Mouse (Mus musculus): Measurements from ENCODE around the gene C530008M17Rik.

The C530008M17Rik gene

GRCm38 (mm10) chr5:76726518-76727103, 70.3 kb downstream of the C530008M17Rik start:
- no peaks in the 10 kb centered on the region for H3K27me3 ChIP-seq (ENCODE audit: insufficient read depth, low read length)
- H3K4me3 ChIP-seq (replicated peaks; ENCODE audit: low read length), result no peak overlapping the region
- H3K4me1 ChIP-seq (replicated peaks; ENCODE audit: low read depth, low read length), result no peaks in the 10 kb centered on the region
- TF ChIP-seq CTCF (conservative IDR thresholded peaks at IDR 0.05; ENCODE audit: low read length), result no peak
- TF ChIP-seq POU5F1 (IDR thresholded peaks at IDR 0.05; ENCODE audit: borderline replicate concordance, low read length), result no peak
- TF ChIP-seq NANOG (IDR thresholded peaks at IDR 0.05; ENCODE audit: borderline replicate concordance, low read length), result no peak
- no peaks in the 10 kb centered on the region for H3K36me3 ChIP-seq (ENCODE audit: insufficient read depth, low read length)
- H3K9me3 ChIP-seq (ENCODE audit: low read length), result peaks cover 27% of the 10 kb centered on the region

- H3K9me3 ChIP-seq (ENCODE audit: low read length), result peaks cover 5% of the 10 kb centered on the region; the same call in 1 of the 2 replicates
- no peak overlapping the region for H3K4me3 ChIP-seq (replicated peaks; ENCODE audit: low read length)
- H3K4me1 ChIP-seq (replicated peaks; ENCODE audit: low read depth, low read length), result 0 out of 2 replicates have a peak, but pooled peaks cover 5% of the 10 kb centered on the region
- H3K27me3 ChIP-seq (ENCODE audit: insufficient read depth, low read length), result no peaks in the 10 kb centered on the region
- H3K36me3 ChIP-seq (ENCODE audit: insufficient read depth, low read length), result no peaks in the 10 kb centered on the region
- no peak for TF ChIP-seq NANOG (IDR thresholded peaks at IDR 0.05; ENCODE audit: borderline replicate concordance, low read length)
- no peak for TF ChIP-seq CTCF (conservative IDR thresholded peaks at IDR 0.05; ENCODE audit: low read length)
- TF ChIP-seq POU5F1 (IDR thresholded peaks at IDR 0.05; ENCODE audit: borderline replicate concordance, low read length), result no peak
Observed at GRCm38 (mm10) chr5:76733055-76733641, 76.8 kb downstream of the C530008M17Rik start.

- H3K4me3 ChIP-seq (replicated peaks; ENCODE audit: low read length), result no peak overlapping the region
- no peaks in the 10 kb centered on the region for H3K27me3 ChIP-seq (ENCODE audit: insufficient read depth, low read length)
- H3K36me3 ChIP-seq (ENCODE audit: insufficient read depth, low read length), result no peaks in the 10 kb centered on the region
- H3K9me3 ChIP-seq (ENCODE audit: low read length), result no peaks in the 10 kb centered on the region
- H3K4me1 ChIP-seq (replicated peaks; ENCODE audit: low read depth, low read length), result no peaks in the 10 kb centered on the region
- no peak for TF ChIP-seq POU5F1 (IDR thresholded peaks at IDR 0.05; ENCODE audit: borderline replicate concordance, low read length)
- TF ChIP-seq NANOG (IDR thresholded peaks at IDR 0.05; ENCODE audit: borderline replicate concordance, low read length), result no peak
- no peak for TF ChIP-seq CTCF (conservative IDR thresholded peaks at IDR 0.05; ENCODE audit: low read length)
Observed at GRCm38 (mm10) chr5:76741463-76741862, 85.2 kb downstream of the C530008M17Rik start.

- TF ChIP-seq CTCF (conservative IDR thresholded peaks at IDR 0.05; ENCODE audit: low read length), result no peak
- no peak for TF ChIP-seq NANOG (IDR thresholded peaks at IDR 0.05; ENCODE audit: borderline replicate concordance, low read length)
- no peak for TF ChIP-seq POU5F1 (IDR thresholded peaks at IDR 0.05; ENCODE audit: borderline replicate concordance, low read length)
- Histone ChIP-seq H3K27me3 (ENCODE audit: insufficient read depth, low read length) (no peaks in the 10 kb centered on the region), H3K9me3 (ENCODE audit: low read length) (no peaks in the 10 kb centered on the region), H3K4me3 (replicated peaks; ENCODE audit: low read length) (no peak overlapping the region), H3K36me3 (ENCODE audit: insufficient read depth, low read length) (no peaks in the 10 kb centered on the region), H3K4me1 (replicated peaks; ENCODE audit: low read depth, low read length) (no peaks in the 10 kb centered on the region)
Observed at GRCm38 (mm10) chr5:76742076-76742475, 85.8 kb downstream of the C530008M17Rik start.

GRCm38 (mm10) chr5:76744737-76745209, 88.5 kb downstream of the C530008M17Rik start:
- no peaks in the 10 kb centered on the region for H3K9me3 ChIP-seq (ENCODE audit: low read length)
- H3K36me3 ChIP-seq (ENCODE audit: insufficient read depth, low read length), result no peaks in the 10 kb centered on the region
- TF ChIP-seq CTCF (conservative IDR thresholded peaks at IDR 0.05; ENCODE audit: low read length) (no peak), POU5F1 (IDR thresholded peaks at IDR 0.05; ENCODE audit: borderline replicate concordance, low read length) (no peak), NANOG (IDR thresholded peaks at IDR 0.05; ENCODE audit: borderline replicate concordance, low read length) (no peak)
- H3K4me3 ChIP-seq (replicated peaks; ENCODE audit: low read length), result no peak overlapping the region
- H3K27me3 ChIP-seq (ENCODE audit: insufficient read depth, low read length), result no peaks in the 10 kb centered on the region
- H3K4me1 ChIP-seq (replicated peaks; ENCODE audit: low read depth, low read length), result no peaks in the 10 kb centered on the region

GRCm38 (mm10) chr5:76747851-76748250, 91.5 kb downstream of the C530008M17Rik start:
- Histone ChIP-seq H3K4me3 (replicated peaks; ENCODE audit: low read length) (no peak overlapping the region), H3K4me1 (replicated peaks; ENCODE audit: low read depth, low read length) (peaks cover 12% of the 10 kb centered on the region; the same call in 1 of the 2 replicates), H3K27me3 (ENCODE audit: insufficient read depth, low read length) (no peaks in the 10 kb centered on the region), H3K36me3 (ENCODE audit: insufficient read depth, low read length) (no peaks in the 10 kb centered on the region), H3K9me3 (ENCODE audit: low read length) (no peaks in the 10 kb centered on the region)
- TF ChIP-seq NANOG (IDR thresholded peaks at IDR 0.05; ENCODE audit: borderline replicate concordance, low read length), result no peak
- TF ChIP-seq POU5F1 (IDR thresholded peaks at IDR 0.05; ENCODE audit: borderline replicate concordance, low read length), result no peak
- TF ChIP-seq CTCF (conservative IDR thresholded peaks at IDR 0.05; ENCODE audit: low read length), result no peak

- Histone ChIP-seq H3K27me3 (ENCODE audit: insufficient read depth, low read length) (no peaks in the 10 kb centered on the region), H3K9me3 (ENCODE audit: low read length) (no peaks in the 10 kb centered on the region), H3K4me3 (replicated peaks; ENCODE audit: low read length) (no peak overlapping the region), H3K36me3 (ENCODE audit: insufficient read depth, low read length) (no peaks in the 10 kb centered on the region), H3K4me1 (replicated peaks; ENCODE audit: low read depth, low read length) (peaks cover 23% of the 10 kb centered on the region)
- TF ChIP-seq POU5F1 (IDR thresholded peaks at IDR 0.05; ENCODE audit: borderline replicate concordance, low read length) (no peak), CTCF (conservative IDR thresholded peaks at IDR 0.05; ENCODE audit: low read length) (no peak), NANOG (IDR thresholded peaks at IDR 0.05; ENCODE audit: borderline replicate concordance, low read length) (no peak)
Observed at GRCm38 (mm10) chr5:76752351-76752750, 96.0 kb downstream of the C530008M17Rik start.

GRCm38 (mm10) chr5:76760349-76760748, 104.0 kb downstream of the C530008M17Rik start:
- Histone ChIP-seq H3K27me3 (ENCODE audit: insufficient read depth, low read length) (peaks cover 25% of the 10 kb centered on the region), H3K9me3 (ENCODE audit: low read length) (no peaks in the 10 kb centered on the region), H3K4me3 (replicated peaks; ENCODE audit: low read length) (no peak overlapping the region), H3K36me3 (ENCODE audit: insufficient read depth, low read length) (no peaks in the 10 kb centered on the region), H3K4me1 (replicated peaks; ENCODE audit: low read depth, low read length) (peaks cover 15% of the 10 kb centered on the region)
- TF ChIP-seq CTCF (conservative IDR thresholded peaks at IDR 0.05; ENCODE audit: low read length) (no peak), NANOG (IDR thresholded peaks at IDR 0.05; ENCODE audit: borderline replicate concordance, low read length) (no peak), POU5F1 (IDR thresholded peaks at IDR 0.05; ENCODE audit: borderline replicate concordance, low read length) (no peak)

All from E14TG2a.4 (cell line).